Mouse (Mus musculus) urinary bladder, adult 18-20 months (tissue): ENCODE results near the gene BC004004.
A peak's percentile ranks its signal among the peaks of the same experiment; 100 is the strongest.
"Not testable (repeated sequence)": the region's sequence is repeated elsewhere in the genome, so short reads cannot be mapped to it uniquely, and the experiment has no call there.

ENCODE experiments used
- DNase-seq, 2 experiments: peaks; one replicate each; pipeline ENCODE4 v3.0.0; 2022; ENCODE audit warnings: low spot score in 2 of 2, mixed read lengths in 2 of 2

The BC004004 gene

GRCm38 (mm10) chr17:29299282-29299681, 30.7 kb downstream of the BC004004 start:
- DNase-seq = no peak

GRCm38 (mm10) chr17:29300926-29301325, 32.3 kb downstream of the BC004004 start:
- DNase-seq = no peak

GRCm38 (mm10) chr17:29301421-29301820, 32.8 kb downstream of the BC004004 start:
- no peak for DNase-seq

- no peak for DNase-seq
Measured at GRCm38 (mm10) chr17:29302149-29302548, 33.6 kb downstream of the BC004004 start.

- no peak for DNase-seq
Measured at GRCm38 (mm10) chr17:29303087-29303486, 34.5 kb downstream of the BC004004 start.

- no peak for DNase-seq
Measured at GRCm38 (mm10) chr17:29303856-29304255, 35.3 kb downstream of the BC004004 start.

GRCm38 (mm10) chr17:29304376-29305057, 35.9 kb downstream of the BC004004 start:
- no peak for DNase-seq

- DNase-seq = no peak
Measured at GRCm38 (mm10) chr17:29305058-29305806, 36.6 kb downstream of the BC004004 start.

GRCm38 (mm10) chr17:29305871-29306270, 37.3 kb downstream of the BC004004 start:
- no peak for DNase-seq

GRCm38 (mm10) chr17:29310056-29310623, 41.6 kb downstream of the BC004004 start:
- no peak for DNase-seq

GRCm38 (mm10) chr17:29311602-29312001, 43.0 kb downstream of the BC004004 start:
- DNase-seq = no peak

- no peak for DNase-seq
Measured at GRCm38 (mm10) chr17:29312082-29312481, 43.5 kb downstream of the BC004004 start.

- DNase-seq = no peak
Measured at GRCm38 (mm10) chr17:29313300-29313699, 44.7 kb downstream of the BC004004 start.

- no peak for DNase-seq
Measured at GRCm38 (mm10) chr17:29315672-29316465, 47.3 kb downstream of the BC004004 start.

GRCm38 (mm10) chr17:29316891-29317290, 48.3 kb downstream of the BC004004 start:
- no peak for DNase-seq

- not testable (repeated sequence) for DNase-seq
Measured at GRCm38 (mm10) chr17:29317380-29317779, 48.8 kb downstream of the BC004004 start, which contains the start of gene Pi16. TSS of gene Pi16 (plus strand) at chr17:29317680.

GRCm38 (mm10) chr17:29318731-29319250, 50.2 kb downstream of the BC004004 start:
- DNase-seq = peak in 1 of 2 experiments; percentile 44

GRCm38 (mm10) chr17:29319476-29319875, 50.9 kb downstream of the BC004004 start:
- DNase-seq = no peak

GRCm38 (mm10) chr17:29319881-29320639, 51.5 kb downstream of the BC004004 start:
- no peak for DNase-seq

GRCm38 (mm10) chr17:29321765-29322602, 53.4 kb downstream of the BC004004 start:
- no peak for DNase-seq
